Mouse (Mus musculus) G1E (cell line): ENCODE measurements around the gene Fam187a. TPM values are rescaled to one million over a fixed set of nuclear protein-coding genes. Genes with fewer than 3 reads are reported as not detected.

ENCODE experiments used
- ATAC-seq: 2 replicates; pipeline ENCODE4 v1.8.0; 2016; ENCODE audit warnings: mild to moderate bottlenecking; ENCODE audit not compliant: insufficient number of reproducible peaks, poor library complexity, low FRiP score, severe bottlenecking; ENCODE audit errors: extremely low read depth
- DNase-seq: peaks from one replicate; pipeline ENCODE4 v3.0.0; 2012; ENCODE audit warnings: low spot score
- H3K27me3 ChIP-seq: 2 replicates; pipeline ENCODE4 v1.6.1; 2012; ENCODE audit warnings: mild to moderate bottlenecking, low read length, inconsistent platforms; ENCODE audit not compliant: insufficient read depth
- H3K36me3 ChIP-seq: replicated peaks from 2 replicates; pipeline ENCODE3; 2012; ENCODE audit warnings: mild to moderate bottlenecking, inconsistent platforms
- H3K4me1 ChIP-seq: 2 replicates; pipeline ENCODE4 v1.6.1; 2012; ENCODE audit warnings: low read depth, low read length, inconsistent platforms, mixed read lengths; ENCODE audit not compliant: insufficient read depth
- H3K4me3 ChIP-seq: 2 replicates; pipeline ENCODE4 v1.5.1; 2012; ENCODE audit warnings: low read depth, mild to moderate bottlenecking, inconsistent platforms, low read length, moderate library complexity, mixed read lengths
- H3K9me3 ChIP-seq: replicated peaks from 2 replicates; pipeline ENCODE4 v1.6.1; 2012; ENCODE audit warnings: inconsistent platforms
- CTCF ChIP-seq: IDR thresholded peaks from 2 replicates; pipeline ENCODE4 v1.5.1; 2012; ENCODE audit warnings: low read depth, low read length, inconsistent platforms, mixed read lengths
- GATA1 ChIP-seq: IDR thresholded peaks from 2 replicates; pipeline ENCODE4 v1.6.1; 2012; ENCODE audit warnings: borderline replicate concordance, low read length, inconsistent platforms, mixed read lengths
- GATA2 ChIP-seq: IDR thresholded peaks from 2 replicates; pipeline ENCODE4 v1.6.1; 2012; ENCODE audit warnings: low read depth, low read length, inconsistent platforms, borderline replicate concordance
- POLR2AphosphoS5 ChIP-seq: IDR thresholded peaks from 2 replicates; pipeline ENCODE4 v1.6.1; 2012; ENCODE audit warnings: low read depth, low read length, inconsistent platforms; ENCODE audit not compliant: insufficient replicate concordance
- TAL1 ChIP-seq: conservative IDR thresholded peaks from 2 replicates; pipeline ENCODE4 v1.6.1; 2012; ENCODE audit warnings: low read depth, low read length, inconsistent platforms, mixed read lengths
- polyA plus RNA-seq: library from polyadenylated mRNA; stranded (reverse); fragments of >175 nt; gene quantifications from 2 replicates; pipeline ENCODE4 v1.2.3, GENCODE M21; 2012
- total RNA-seq, 2 experiments: library from RNA; stranded (forward) in 1 of 2; stranded (reverse) in 1 of 2; fragments of 200-1000 nt in 1 of 2; fragments of >200 nt in 1 of 2; fragmentation: Nextera tagmentation in 1 of 2; gene quantifications; 2 replicates each; pipeline ENCODE4 v1.2.3; 2014 to 2017

The Fam187a gene
- total and polyA plus RNA-seq, 3 experiments = 0.16 TPM; not detected in 2

DNA sequence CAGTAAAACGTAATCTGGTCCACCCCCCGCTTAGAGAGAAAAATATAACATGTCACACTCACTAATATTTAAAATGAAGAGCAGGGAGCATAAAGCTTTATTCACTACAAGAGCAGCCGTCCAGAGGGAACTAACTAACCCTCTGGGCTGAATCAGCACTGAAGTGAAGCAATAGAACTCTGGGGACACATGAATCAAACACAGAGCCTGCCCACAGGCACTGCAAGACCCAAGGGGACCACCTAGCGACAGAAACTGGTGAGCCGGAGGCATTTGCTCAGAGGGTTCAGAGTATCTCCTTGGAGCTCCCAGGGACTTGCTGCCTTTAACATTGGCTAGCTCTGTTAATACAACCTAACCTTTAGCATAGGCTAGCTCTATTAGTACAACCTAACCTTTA, 5.1 kb downstream of the Fam187a start:
- ATAC-seq (no peak), DNase-seq (no peak)
- Histone ChIP-seq H3K9me3 (no peaks in the 10 kb centered on the region), H3K4me3 (no peak overlapping the region), H3K36me3 (no peaks in the 10 kb centered on the region), H3K4me1 (peaks cover 10% of the 10 kb centered on the region), H3K27me3 (peaks cover 76% of the 10 kb centered on the region)
- TF ChIP-seq POLR2AphosphoS5 (no peak), GATA2 (no peak), CTCF (no peak), GATA1 (no peak), TAL1 (no peak)

DNA sequence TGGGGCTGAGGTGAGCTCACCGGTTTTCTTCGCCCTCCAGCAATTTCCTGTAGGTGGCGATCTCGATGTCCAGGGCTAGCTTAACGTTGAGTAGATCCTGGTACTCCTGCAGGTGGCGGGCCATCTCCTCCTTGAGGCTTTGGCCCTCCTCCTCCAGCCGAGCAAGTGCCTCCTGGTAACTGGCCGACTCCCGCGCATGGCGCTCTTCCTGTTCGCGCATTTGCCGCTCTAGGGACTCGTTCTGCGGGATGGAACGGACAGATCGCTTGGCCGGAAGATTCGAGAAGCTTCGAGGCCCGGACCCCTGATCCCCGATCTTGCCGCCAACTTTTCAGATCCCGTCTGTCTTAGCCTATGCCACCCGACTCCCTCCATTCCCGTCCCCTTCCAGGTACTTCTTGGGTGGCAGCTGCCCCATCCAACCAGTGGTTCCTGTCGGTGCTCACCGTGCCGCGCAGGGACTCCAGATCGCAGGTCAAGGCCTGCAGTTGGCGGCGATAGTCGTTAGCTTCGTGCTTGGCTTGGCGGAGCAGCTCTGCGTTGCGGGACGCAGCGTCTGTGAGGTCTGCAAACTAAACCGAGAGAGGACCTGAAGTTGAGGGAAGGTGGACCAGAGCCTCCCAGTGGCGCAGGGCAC, 8.2 kb downstream of the Fam187a start:
- no peak for ATAC-seq
- peaks cover 73% of the 10 kb centered on the region for H3K27me3 ChIP-seq

DNA sequence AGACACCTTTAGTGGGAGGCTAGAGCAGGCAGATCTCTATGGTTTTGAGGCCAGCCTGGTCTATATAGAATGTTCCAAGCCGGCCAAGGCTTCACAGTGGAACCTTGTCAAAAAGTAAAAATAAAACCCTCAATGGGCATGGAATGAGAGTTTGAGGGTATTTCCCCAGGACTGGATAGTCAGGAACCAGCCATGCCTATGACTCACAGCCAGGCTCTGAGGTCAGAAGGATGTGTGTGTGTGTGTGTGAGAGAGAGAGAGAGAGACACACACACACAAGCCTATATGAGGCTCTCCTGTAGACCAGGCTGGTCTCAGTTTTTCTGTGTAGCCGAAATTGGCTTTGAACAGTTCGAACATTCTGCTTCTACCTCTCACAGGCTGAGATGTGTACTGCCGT, 9.7 kb downstream of the Fam187a start:
- DNase-seq (no peak), ATAC-seq (no peak)
- TF ChIP-seq GATA2 (no peak), POLR2AphosphoS5 (no peak), GATA1 (no peak), TAL1 (no peak)
- Histone ChIP-seq H3K4me3 (no peak overlapping the region), H3K36me3 (no peaks in the 10 kb centered on the region), H3K4me1 (peaks cover 27% of the 10 kb centered on the region), H3K9me3 (no peaks in the 10 kb centered on the region), H3K27me3 (peaks cover 72% of the 10 kb centered on the region)

More for the DNA sequence above, 8.2 kb downstream of the Fam187a start:
- TF ChIP-seq GATA2 (no peak), TAL1 (no peak), GATA1 (no peak), CTCF (no peak), POLR2AphosphoS5 (no peak)
- Histone ChIP-seq H3K4me3 (no peak overlapping the region; the same call in 1 of the 2 replicates), H3K36me3 (no peaks in the 10 kb centered on the region), H3K9me3 (no peaks in the 10 kb centered on the region), H3K4me1 (peaks cover 27% of the 10 kb centered on the region)
- DNase-seq = peak; percentile 47

DNA sequence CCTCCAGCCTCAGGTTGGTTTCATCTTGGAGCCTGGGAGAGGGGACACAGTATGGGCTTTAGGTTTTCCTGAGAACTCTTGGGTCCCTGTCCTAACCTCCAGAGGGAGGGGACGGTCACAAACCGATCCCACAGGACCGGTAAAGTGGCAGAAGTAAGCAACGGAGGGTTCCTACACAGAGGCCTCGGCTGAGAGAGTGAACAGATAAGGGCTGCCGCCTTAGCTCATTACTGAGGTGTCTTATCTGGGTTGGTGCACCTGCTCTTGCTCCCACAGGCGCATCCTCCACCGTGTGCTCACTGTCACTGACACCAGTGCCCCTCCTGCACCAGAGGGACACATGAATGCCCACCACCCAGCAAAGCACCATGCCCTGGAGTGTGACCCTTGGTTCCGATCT, 10.8 kb downstream of the Fam187a start:
- Histone ChIP-seq H3K4me1 (peaks cover 31% of the 10 kb centered on the region), H3K27me3 (peaks cover 69% of the 10 kb centered on the region), H3K36me3 (no peaks in the 10 kb centered on the region), H3K9me3 (no peaks in the 10 kb centered on the region), H3K4me3 (no peak overlapping the region; the same call in 1 of the 2 replicates)
- ATAC-seq (peak; percentile 28; the same call in 1 of the 2 replicates), DNase-seq (no peak)
- TF ChIP-seq POLR2AphosphoS5 (no peak), TAL1 (peak; percentile 37; the same call in 1 of the 2 replicates)

DNA sequence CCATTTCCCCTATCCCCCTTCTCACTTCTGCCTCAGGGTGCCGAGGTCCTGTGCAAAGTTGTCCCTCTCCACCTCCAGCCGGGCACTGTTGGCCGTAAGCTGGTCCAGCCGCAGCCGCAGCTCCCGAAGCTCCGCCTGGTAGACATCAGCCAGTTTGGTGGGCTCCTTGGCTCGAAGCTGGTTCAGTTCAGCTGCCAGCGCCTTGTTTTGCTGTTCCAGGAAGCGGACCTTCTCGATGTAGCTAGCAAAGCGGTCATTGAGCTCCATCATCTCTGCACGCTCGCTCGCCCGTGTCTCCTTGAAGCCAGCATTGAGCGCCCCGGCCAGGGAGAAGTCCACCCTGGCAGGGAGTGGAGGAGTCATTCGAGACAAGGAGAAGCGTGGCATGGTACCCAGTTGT, 11.7 kb downstream of the Fam187a start:
- no peak for ATAC-seq
- Histone ChIP-seq H3K27me3 (peaks cover 66% of the 10 kb centered on the region), H3K9me3 (no peaks in the 10 kb centered on the region), H3K4me1 (peaks cover 32% of the 10 kb centered on the region), H3K4me3 (no peak overlapping the region), H3K36me3 (no peaks in the 10 kb centered on the region)
- no peak for DNase-seq
- no peak for TF ChIP-seq TAL1
- TF ChIP-seq GATA1 = no peak
- no peak for TF ChIP-seq GATA2
- no peak for TF ChIP-seq CTCF
- TF ChIP-seq POLR2AphosphoS5 = no peak

DNA sequence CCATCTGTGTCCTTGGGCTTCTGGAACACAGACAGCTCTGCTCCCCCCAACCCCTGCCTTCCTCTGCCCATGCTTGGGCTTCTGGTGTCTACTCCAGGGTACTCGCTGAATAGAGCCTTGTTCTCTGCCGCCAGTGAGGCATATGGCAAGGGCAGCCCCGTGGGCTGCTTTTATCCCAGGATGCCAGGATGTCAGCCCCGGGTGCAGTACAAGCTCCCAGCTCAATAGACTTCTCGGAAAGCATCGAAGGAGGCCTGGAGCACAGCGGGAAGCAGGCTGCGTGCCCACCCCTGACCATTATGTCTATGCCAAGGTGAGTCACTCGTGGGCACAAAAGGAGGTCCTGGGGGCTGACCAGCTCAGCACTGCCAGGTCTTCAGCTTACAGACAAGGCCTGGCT, 13.4 kb downstream of the Fam187a start:
- ATAC-seq (no peak), DNase-seq (no peak)
- H3K27me3 ChIP-seq = peaks cover 57% of the 10 kb centered on the region
- no peaks in the 10 kb centered on the region for H3K9me3 ChIP-seq
- TF ChIP-seq GATA1 (no peak), TAL1 (no peak), CTCF (no peak), POLR2AphosphoS5 (no peak)
- H3K36me3 ChIP-seq = no peaks in the 10 kb centered on the region
- H3K4me1 ChIP-seq = peaks cover 27% of the 10 kb centered on the region
- no peak overlapping the region for H3K4me3 ChIP-seq

DNA sequence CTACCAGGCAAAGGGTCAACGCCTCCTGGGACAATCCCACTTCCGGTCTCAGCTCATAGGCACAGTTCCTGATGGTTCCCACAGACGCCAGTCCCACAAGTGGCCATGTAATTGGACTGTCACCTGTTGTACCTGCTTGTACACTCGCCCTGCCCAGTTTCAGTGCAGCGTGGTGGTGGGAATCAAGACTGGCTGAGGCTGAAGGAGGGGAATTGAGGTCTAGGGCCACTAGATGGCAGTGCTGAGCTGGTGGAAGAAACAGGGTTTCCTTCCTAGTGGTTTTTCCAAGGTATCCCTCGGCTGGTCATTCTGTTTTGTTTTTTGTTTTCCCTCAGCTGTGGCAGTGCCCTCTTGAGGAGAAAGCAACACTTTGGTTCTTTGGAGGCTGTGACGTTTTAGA, 15.8 kb downstream of the Fam187a start, which contains the start of gene Gfap:
Gfap (minus strand) TSS at position 150 of the 400 bp plus-strand sequence.
- Histone ChIP-seq H3K9me3 (no peaks in the 10 kb centered on the region), H3K4me1 (peaks cover 18% of the 10 kb centered on the region), H3K36me3 (peaks cover 22% of the 10 kb centered on the region), H3K4me3 (no peak within 1 kb of the TSS), H3K27me3 (peaks cover 34% of the 10 kb centered on the region)
- ATAC-seq (no peak), DNase-seq (peak; percentile 52)
- TF ChIP-seq CTCF (peak; percentile 94), POLR2AphosphoS5 (no peak)
